Mouse (Mus musculus) small intestine, adult 2 months (tissue): ENCODE data around the gene Sla2.

Experiments
- CTCF ChIP-seq: fragments of 200-500 bp; IDR thresholded peaks from 2 replicates; pipeline ENCODE4 v1.5.1; 2012; ENCODE audit warnings: low read depth, mild to moderate bottlenecking, control low read depth, inconsistent platforms, low read length, moderate library complexity, mixed read lengths; ENCODE audit not compliant: insufficient replicate concordance, insufficient read length; ENCODE audit errors: extremely low read depth
- POLR2A ChIP-seq: fragments of 200-500 bp; IDR thresholded peaks from 2 replicates; pipeline ENCODE4 v1.6.1; 2012; ENCODE audit warnings: low read depth, mild to moderate bottlenecking, control low read depth, inconsistent platforms, low read length, moderate library complexity

DNA sequence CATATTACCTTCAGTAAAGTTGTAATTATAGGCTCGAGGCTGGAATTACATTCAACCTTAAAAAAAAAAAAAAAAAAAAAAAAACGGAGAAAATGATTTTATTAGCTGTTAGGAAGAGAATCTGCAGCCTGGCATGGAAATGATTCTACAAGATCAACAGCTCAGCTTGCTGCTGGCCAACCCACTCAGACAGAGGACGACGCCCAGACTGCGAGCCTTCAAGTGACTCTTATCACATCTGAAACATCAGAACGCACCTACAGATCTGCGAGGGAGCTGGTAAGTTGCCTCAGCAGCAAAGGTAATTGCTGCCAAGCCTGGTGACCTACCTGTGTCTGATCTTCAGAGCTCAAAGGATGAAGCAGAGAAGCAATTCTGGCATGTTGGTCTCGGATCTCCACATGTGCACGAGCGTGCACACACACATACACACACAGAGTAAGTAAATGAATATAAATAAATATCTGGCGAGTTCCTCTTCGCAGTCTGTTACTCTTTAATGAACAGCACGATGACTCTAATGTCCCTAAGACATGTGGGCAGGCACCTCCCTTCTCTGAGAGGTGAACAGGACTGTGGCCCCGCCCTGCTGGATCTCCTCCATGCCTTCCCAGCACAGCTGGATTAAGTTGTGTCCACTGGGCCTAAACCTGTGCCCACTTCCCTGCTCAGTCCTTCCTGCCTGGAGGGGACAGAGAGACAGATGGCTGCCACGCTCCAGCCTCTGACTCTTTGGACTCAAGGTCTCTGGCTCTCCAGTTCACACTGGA lies 7.7 kb upstream of the Sla2 start:
- TF ChIP-seq CTCF (no peak), POLR2A (no peak)
